Mouse (Mus musculus) thymus, postnatal 10 days (tissue): ENCODE data around the gene Gm15056.

Experiments
- DNase-seq, 2 experiments: peaks; one replicate each; pipeline ENCODE4 v3.0.0; 2021; ENCODE audit warnings: low spot score in 2 of 2

Gm15056 gene

DNA sequence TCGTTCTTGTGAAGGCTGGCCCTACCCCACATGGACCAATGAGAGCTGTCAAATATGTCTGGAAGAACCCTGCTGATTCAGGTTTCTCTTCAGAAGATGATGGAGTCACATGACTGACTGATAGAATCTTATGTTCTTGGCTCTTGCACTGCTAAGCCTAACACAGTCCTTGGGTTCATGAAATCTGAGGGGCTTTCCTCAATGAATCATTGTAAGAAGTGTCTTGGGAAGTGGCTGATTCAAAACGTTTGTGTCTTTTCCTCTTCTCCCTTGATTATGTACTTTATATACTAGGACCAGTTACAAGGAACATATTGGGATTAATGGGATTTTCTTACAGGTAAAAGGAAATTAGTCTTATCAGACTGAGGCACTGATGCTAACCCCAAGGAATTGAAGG, at the start of gene Gm15056:
Gene Gm15056 (minus strand): TSS at position 101 of the 400 bp plus-strand sequence.
- DNase-seq = no peak

DNA sequence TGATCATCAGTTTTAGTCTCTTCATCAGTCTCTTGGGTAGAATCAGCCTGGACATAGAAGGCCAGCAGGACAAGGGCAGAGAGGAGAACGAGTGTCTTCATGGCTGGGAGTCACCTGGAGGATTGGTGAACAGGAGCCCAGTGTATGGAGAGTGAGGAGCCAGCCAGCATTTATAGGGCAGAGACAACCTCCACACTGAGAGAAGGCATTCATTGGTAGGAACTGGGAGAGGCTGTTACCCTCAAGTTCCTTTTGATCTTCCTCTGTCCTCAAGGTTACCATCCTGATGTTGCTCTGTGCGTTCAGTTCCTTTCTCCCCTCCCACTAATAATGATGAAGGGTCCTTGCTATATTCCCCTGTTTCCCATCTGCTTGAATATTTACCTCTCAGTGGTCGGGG, 42.2 kb upstream of the Gm15056 start, which contains the start of gene AY761185:
Gene AY761185 (minus strand): TSS at position 101 of the 400 bp plus-strand sequence.
- no peak for DNase-seq

DNA sequence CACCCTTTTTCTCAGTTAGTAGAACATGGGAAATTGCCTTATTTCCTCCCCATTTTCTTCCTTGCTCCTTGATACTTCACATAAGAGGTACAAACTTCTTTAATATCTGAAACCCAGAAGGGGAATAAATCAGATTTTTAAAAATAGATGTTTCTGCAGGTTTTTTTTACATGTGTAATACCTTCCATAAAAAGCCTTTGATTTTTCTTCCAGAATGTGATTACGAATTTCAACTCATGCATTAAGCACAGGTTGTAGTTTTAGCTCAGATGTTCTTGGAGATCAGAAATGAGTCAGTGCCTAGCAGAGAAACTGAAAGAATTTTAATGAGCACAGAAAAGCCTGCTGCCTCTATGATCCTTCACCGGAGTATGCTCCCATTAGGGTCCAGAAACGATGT, 19.5 kb upstream of the Gm15056 start, which contains the start of gene Gm6040:
Gene Gm6040 (minus strand): TSS at position 101 of the 400 bp plus-strand sequence.
- no peak for DNase-seq

DNA sequence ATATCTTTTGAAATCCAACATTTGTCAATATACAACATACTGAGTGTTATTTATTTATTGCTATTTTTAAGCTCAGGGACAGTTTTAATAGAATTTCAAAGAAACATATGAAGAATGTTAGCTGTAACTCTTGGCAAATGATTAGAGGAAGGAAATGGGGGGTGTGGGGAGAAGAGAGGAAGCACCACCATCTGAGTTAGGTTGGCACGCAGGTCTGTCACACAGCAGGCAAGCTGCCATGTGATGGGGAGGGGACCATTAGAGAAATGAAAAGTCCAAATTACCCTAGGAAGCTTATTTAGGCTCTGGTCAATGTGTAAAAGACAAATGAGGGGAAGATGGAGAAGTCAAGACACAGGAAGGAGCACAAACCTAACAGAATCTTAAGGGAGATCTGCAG, 9.9 kb upstream of the Gm15056 start:
- DNase-seq = no peak

DNA sequence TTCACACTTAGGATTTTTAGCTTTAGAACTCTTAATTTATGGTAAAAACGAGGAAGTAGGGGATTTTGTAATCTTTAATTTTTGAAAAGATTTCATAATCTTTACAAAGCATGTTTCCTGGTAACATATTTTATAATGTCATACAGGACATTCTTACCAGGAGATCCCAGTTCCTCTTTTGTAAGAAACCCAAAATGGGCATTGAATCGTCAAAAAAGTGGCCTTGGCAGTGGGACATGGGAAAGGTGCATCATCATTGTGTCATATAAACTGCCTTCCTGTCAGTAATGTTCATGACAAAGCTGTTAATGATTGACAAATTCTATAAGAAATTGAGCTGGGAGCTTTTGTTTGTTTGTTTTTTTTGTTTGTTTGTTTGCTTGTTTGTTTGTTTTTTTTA, 5.8 kb upstream of the Gm15056 start:
- no peak for DNase-seq

DNA sequence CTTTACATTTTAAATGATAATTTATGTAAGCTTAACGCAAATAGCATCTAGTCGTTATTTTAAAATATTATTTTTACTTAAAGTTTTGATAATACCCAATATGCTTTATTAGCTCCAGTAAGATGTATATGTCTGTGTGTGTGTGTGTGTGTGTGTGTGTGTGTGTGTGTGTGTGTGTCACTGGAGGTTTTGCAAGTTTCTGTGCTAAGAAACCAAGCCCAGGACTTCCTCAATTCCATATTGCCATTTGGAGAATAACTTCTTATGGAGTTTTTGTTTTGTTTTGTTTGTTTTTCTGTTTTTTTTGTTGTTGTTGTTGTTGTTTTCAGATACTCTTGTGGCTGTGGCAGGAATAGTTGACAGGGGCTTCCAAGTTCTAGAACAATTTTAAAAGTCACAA, 4.7 kb upstream of the Gm15056 start:
- DNase-seq = no peak

DNA sequence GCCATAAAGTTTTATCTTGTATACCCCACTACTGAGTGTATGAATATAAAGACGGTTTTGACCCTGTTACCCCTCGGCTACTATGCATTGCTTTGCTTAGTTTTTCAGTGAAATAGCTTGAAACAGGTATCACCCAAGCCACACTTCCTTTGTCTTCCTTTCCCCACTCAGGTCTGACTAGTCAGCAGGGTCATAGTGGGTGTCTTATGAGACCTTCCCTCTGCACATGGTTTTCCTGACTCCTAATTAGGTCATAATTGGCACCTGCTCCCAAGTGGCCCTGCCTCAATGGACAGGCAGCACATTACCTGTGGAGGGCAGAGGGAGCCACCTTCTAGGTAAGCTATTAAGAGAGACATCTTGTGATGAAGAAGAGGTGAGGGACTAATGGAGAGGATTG, 10.1 kb downstream of the Gm15056 start, which contains the start of gene Defb33:
Gene Defb33 (plus strand): TSS at position 301 of the 400 bp plus-strand sequence.
- DNase-seq = no peak

DNA sequence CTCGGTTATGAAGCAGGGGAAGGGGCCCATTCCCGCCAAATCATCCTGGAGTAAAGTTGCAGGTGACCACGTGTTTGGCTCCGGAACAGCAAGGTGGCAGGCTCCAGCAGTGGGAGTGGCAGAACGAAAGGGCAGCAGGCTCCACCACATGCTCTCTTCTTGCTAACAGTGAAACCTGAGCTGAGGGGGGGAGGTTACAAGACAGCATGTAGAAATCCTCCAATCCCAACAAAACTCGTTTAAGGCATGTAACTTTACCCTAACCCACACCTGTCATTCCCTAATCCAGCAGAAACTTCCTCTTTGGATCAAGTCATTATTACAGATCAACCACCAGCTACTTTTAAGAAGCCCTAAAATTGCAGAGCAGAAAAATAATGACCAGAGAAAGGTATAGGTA, 27.8 kb downstream of the Gm15056 start:
- no peak for DNase-seq
